Mouse (Mus musculus) left cerebral cortex, postnatal 14 days (tissue): ENCODE data around the gene Fer1l5. TPM values are rescaled to one million over a fixed set of nuclear protein-coding genes. Genes with fewer than 3 reads are reported as not detected.

Experiments used
- DNase-seq, 2 experiments: peaks; one replicate each; pipeline ENCODE4 v3.0.0; 2021 to 2022; ENCODE audit warnings: low spot score in 2 of 2, mixed read lengths in 1 of 2
- intact Hi-C: fragments of 180-260 bp; cut with DNase I; formaldehyde crosslinking; loops from one replicate; pipeline ENCODE4 v1.15.1; 2025
- microRNA-seq, 2 experiments: library from miRNA; unstranded; fragments of <30 nt; microRNA quantifications; one replicate each; pipeline ENCODE4 v1.2.0; 2022
- total RNA-seq, 2 experiments: library from RNA; stranded (reverse); gene quantifications; 2 replicates each; pipeline ENCODE4 v1.2.3; 2021

The Fer1l5 gene
- total RNA-seq, 2 experiments from 2014 or later, result not detected

DNA sequence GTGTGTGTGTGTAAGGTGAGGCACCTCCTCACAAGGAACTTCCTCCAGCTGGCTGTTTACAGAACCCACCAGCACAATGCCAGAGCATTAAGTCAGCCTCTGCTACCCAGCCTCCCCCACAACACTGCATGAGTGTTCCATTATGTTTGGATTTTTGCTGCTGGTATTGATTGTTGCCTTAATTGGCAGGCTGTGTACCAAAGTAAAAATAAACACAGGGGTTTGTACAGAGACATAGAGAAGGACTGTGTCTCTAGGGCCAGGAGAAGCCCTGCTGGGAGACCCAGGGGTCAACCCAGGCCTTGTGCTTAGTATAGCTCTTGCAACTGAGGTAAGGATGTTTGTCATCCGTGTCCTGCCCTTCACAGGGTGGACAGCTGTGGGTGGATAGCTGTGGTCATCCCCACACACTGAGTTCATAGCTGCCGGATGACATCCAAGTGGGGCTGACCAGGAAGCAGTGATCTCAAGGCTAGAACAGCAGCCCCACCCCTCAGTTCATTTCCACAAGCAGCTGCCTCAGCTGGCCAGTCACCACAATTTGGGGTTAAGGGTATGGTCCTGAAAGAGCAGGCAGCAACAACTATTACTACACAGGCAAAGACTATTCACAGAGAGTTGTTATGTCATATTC is 97.8 kb downstream of the Fer1l5 start:
- no peak for DNase-seq
- intact Hi-C loops, result loop anchor here (2.0 kb wide), 2 partner anchors 25 to 103 kb away; partner anchors contain the start of gene Lman2l

- intact Hi-C loops, result loop anchor here (2.0 kb wide), 2 partner anchors 27 to 105 kb away; partner anchors contain the start of gene Lman2l
- peak; percentile 81 to 84 for DNase-seq
Measured at GRCm38 (mm10) chr1:36471181-36472105, 99.4 kb downstream of the Fer1l5 start, which contains the start of gene Cnnm4. Gene Cnnm4, plus strand, starts transcription at chr1:36471620.

Small RNA genes within 50 kb of the gene (microRNA-seq; reads per million reads assigned to microRNA genes)
- gene Mir6898, result 0.53 to 1.3 reads per million in 2 experiments

Other genes with a start within 250 kb of the Fer1l5 start
- gene Uggt1, start 127.6 kb upstream of the Fer1l5 start, total RNA-seq, result 10 to 100 TPM; 40.8 to 47.3 TPM
- under 1 TPM; 0.26 to 0.61 TPM for gene Neurl3, start 97.6 kb upstream of the Fer1l5 start, total RNA-seq
- gene Arid5a, start 64.6 kb upstream of the Fer1l5 start, total RNA-seq, result 10 to 100 TPM; 14.7 to 16.9 TPM
- gene Kansl3, start 3.1 kb upstream of the Fer1l5 start, total RNA-seq, result 10 to 100 TPM; 59.4 to 65.3 TPM
- gene Lman2l, start 73.0 kb downstream of the Fer1l5 start, total RNA-seq, result 10 to 100 TPM; 37.4 to 41.7 TPM
- 10 to 100 TPM; 12.6 to 13.5 TPM for gene Cnnm4, start 99.3 kb downstream of the Fer1l5 start, total RNA-seq
- gene Cnnm3, start 139.6 kb downstream of the Fer1l5 start, total RNA-seq, result 10 to 100 TPM; 28.7 to 30.4 TPM
- gene Ankrd23, start 164.6 kb downstream of the Fer1l5 start, total RNA-seq, result 1 to 10 TPM; 5.2 to 6.4 TPM
- not detected for gene Gm42417, start 167.1 kb downstream of the Fer1l5 start, total RNA-seq
- 10 to 100 TPM; 13.9 to 18.7 TPM for gene Ankrd39, start 175.2 kb downstream of the Fer1l5 start, total RNA-seq
- gene Sema4c, start 186.1 kb downstream of the Fer1l5 start, total RNA-seq, result 10 to 100 TPM; 16.2 to 20.2 TPM